Mouse (Mus musculus): ENCODE measurements around the gene Gm4737. TPM values are rescaled to one million over a fixed set of nuclear protein-coding genes. Genes with fewer than 3 reads are reported as not detected.

Gm4737 gene
- 6.8 TPM for polyA plus RNA-seq (2017; shearing (Covaris generic))

DNA sequence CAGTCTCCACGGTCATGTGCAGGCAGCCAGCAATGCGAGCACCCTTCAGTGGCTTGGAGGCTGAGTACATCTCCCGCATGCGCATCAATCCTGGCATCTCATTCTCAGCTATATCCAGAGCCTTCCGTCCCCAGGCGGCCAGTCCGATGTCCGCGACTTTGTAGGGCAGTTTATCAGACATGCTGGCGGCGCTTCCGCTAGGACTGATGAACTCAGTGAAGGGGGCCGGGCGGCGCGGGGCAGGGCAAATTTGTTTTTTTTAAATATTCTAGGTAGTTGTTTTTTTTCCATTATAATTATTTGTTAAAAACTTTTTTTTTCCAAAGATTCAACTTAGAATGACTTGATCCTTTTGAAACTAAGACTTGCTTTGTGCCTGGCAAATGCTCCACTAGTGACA lies at the start of gene Gm4737:
Gm4737 (minus strand) TSS at position 246 of the 400 bp plus-strand sequence.

DNA sequence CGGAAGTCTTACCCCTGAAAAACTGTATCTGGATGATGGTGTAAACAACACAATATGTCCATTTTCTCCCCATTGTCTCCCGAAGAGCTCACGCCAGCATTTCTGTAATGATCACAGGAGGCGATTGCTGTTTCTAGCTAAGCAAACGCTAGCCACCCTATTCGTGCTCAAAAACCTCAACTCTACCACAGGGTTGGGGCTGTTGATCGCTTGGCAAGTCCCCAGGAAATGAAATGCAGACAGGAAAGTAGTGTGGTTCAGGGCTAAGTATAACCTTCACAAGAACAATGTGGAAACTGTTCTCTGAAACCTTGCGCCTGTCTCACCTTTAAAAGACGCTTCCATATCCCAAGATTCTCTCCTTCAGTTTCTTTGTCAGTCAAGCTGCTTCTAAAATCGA lies 34.9 kb downstream of the Gm4737 start, which contains the start of gene Cd96:
Cd96 (minus strand) TSS at position 232 of the 400 bp plus-strand sequence.

Other genes starting within 250 kb of the Gm4737 start
- gene Phldb2, start 201.5 kb downstream of the Gm4737 start, polyA plus RNA-seq (2017; shearing (Covaris generic)): not detected
- 48.5 TPM for gene Plcxd2, start 144.9 kb downstream of the Gm4737 start, polyA plus RNA-seq (2017; shearing (Covaris generic))
- gene Cd96, start 34.8 kb downstream of the Gm4737 start, polyA plus RNA-seq (2017; shearing (Covaris generic)): 120 TPM